Comparison of ENCODE assay signal across 13 mouse cellular contexts in genomic region chr7:25651281-25651680, GRCm38 (mm10). TPM values are rescaled to one million over a fixed set of nuclear protein-coding genes. Genes with fewer than 3 reads are reported as not detected.
DNase-seq lines count a peak whose midpoint lies in the region; ATAC-seq and TF ChIP-seq lines count a peak whose summit lies in the region.
"Had no signal": no experiment of that assay in that cellular context is flagged by ENCODE, and none has a peak within 500 bp of the region (broad histone marks: within the 10 kb centered on the region; RNA-seq: fewer than 3 reads in every experiment).

No protein-coding gene starts in this region.

- peak; percentile 15 for DNase-seq in CD4-positive, CD25-positive, alpha-beta regulatory T cell, adult 2 months (ENCODE audit: low read depth, low spot score)
- peak; percentile 84 to 86 for DNase-seq in spleen, postnatal 36 days (ENCODE audit: low spot score in 2 of 2)
- DNase-seq in spleen, postnatal 14 days (ENCODE audit: low spot score in 2 of 2): no peak
- DNase-seq in gastrocnemius, adult 2 months: no peak
- DNase-seq in urinary bladder, postnatal 10 days (ENCODE audit: low spot score): no peak
- DNase-seq: cerebellum, adult 18-20 months; heart, postnatal 10 days had no signal

- no peaks in the 10 kb centered on the region for H3K9me3 ChIP-seq in megakaryocyte, embryonic 14.5 days
- H3K9me3 ChIP-seq in forebrain, embryonic 12.5 days: no peaks in the 10 kb centered on the region
- H3K9me3 ChIP-seq: lung, embryonic 15.5 days had no signal

- no peak overlapping the region for H3K27ac ChIP-seq in forebrain, embryonic 12.5 days
- no peak overlapping the region for H3K27ac ChIP-seq in gastrocnemius, adult 2 months
- H3K27ac ChIP-seq: left cerebral cortex, adult 2 months; lung, embryonic 15.5 days had no signal

- 94% methylated on average over 8 of the region's 8 CpGs for WGBS in forebrain, embryonic 12.5 days

- intact Hi-C loops in gastrocnemius, adult 2 months (cut with DNase I): no loop called here

- peaks cover 4% of the 10 kb centered on the region for H3K27me3 ChIP-seq in megakaryocyte, embryonic 14.5 days (replicated peaks)
- H3K27me3 ChIP-seq in forebrain, embryonic 12.5 days: no peaks in the 10 kb centered on the region
- H3K27me3 ChIP-seq: lung, embryonic 15.5 days had no signal

- H3K4me2 ChIP-seq in forebrain, embryonic 12.5 days: no peak overlapping the region
- H3K4me2 ChIP-seq: lung, embryonic 15.5 days had no signal

- H3K4me3 ChIP-seq in megakaryocyte, embryonic 14.5 days (replicated peaks): peak overlapping the region; percentile 81
- no peak overlapping the region for H3K4me3 ChIP-seq in forebrain, embryonic 12.5 days (replicated peaks)
- no peak overlapping the region for H3K4me3 ChIP-seq in gastrocnemius, adult 2 months
- H3K4me3 ChIP-seq: left cerebral cortex, adult 2 months; lung, embryonic 15.5 days had no signal

- H3K36me3 ChIP-seq in megakaryocyte, embryonic 14.5 days (replicated peaks; ENCODE audit: low read length): peaks cover 8% of the 10 kb centered on the region
- H3K36me3 ChIP-seq in forebrain, embryonic 12.5 days (replicated peaks): no peaks in the 10 kb centered on the region
- H3K36me3 ChIP-seq: lung, embryonic 15.5 days had no signal

- no peak for TF ChIP-seq CTCF in gastrocnemius, adult 2 months (IDR thresholded peaks at IDR 0.05)

- no peak overlapping the region for H3K9ac ChIP-seq in forebrain, embryonic 12.5 days
- H3K9ac ChIP-seq: lung, embryonic 15.5 days had no signal

- peaks cover 71% of the 10 kb centered on the region for H3K4me1 ChIP-seq in megakaryocyte, embryonic 14.5 days
- H3K4me1 ChIP-seq in forebrain, embryonic 12.5 days: peaks cover 4% of the 10 kb centered on the region; the same call in 1 of the 2 replicates
- H3K4me1 ChIP-seq: lung, embryonic 15.5 days had no signal

- no peak for ATAC-seq in CD4-positive, CD25-positive, alpha-beta regulatory T cell, adult 4 months
- no peak for ATAC-seq in forebrain, embryonic 12.5 days (ENCODE audit: low FRiP score)

RNA-seq across cellular contexts. Expression of gene Bckdha, which starts 7.5 kb away (rescaled TPM):
- 10 to 100 TPM; 16.6 to 27.7 TPM for polyA plus RNA-seq in CD4-positive, CD25-positive, alpha-beta regulatory T cell, adult 4 months (2017; shearing (Covaris generic))
- 31.9 and 39.7 TPM in 2 replicates for polyA plus RNA-seq in megakaryocyte, embryonic 14.5 days (2012; ENCODE audit: insufficient read depth, low replicate concordance)
- polyA plus RNA-seq in forebrain, embryonic 12.5 days (2016; fragmentation: Nextera tagmentation; extraction: Ambion mirVana): 36.1 and 38.1 TPM in 2 replicates
- total RNA-seq in gastrocnemius, adult 2 months (2021): 100 to 1,000 TPM; 103 to 152 TPM

RNA-seq across cellular contexts. Expression of gene Exosc5, which starts 7.7 kb away (rescaled TPM):
- 100 to 1,000 TPM in 1 of 2 experiments, 10 to 100 TPM in 1; 97.0 to 157 TPM for polyA plus RNA-seq in CD4-positive, CD25-positive, alpha-beta regulatory T cell, adult 4 months (2017; shearing (Covaris generic))
- 233 and 501 TPM in 2 replicates for polyA plus RNA-seq in megakaryocyte, embryonic 14.5 days (2012; ENCODE audit: insufficient read depth, low replicate concordance)
- 49.8 and 51.1 TPM in 2 replicates for polyA plus RNA-seq in forebrain, embryonic 12.5 days (2016; fragmentation: Nextera tagmentation; extraction: Ambion mirVana)
- 10 to 100 TPM; 24.1 to 24.3 TPM for total RNA-seq in gastrocnemius, adult 2 months (2021)

RNA-seq across cellular contexts. Expression of gene Tmem91, which starts 23.7 kb away (rescaled TPM):
- polyA plus RNA-seq in CD4-positive, CD25-positive, alpha-beta regulatory T cell, adult 4 months (2017; shearing (Covaris generic)): 10 to 100 TPM; 15.2 to 31.5 TPM
- polyA plus RNA-seq in megakaryocyte, embryonic 14.5 days (2012; ENCODE audit: insufficient read depth, low replicate concordance): 4.3 and 4.7 TPM in 2 replicates
- polyA plus RNA-seq in forebrain, embryonic 12.5 days (2016; fragmentation: Nextera tagmentation; extraction: Ambion mirVana): 3.2 and 4.0 TPM in 2 replicates
- total RNA-seq in gastrocnemius, adult 2 months (2021): not detected
- total RNA-seq: gastrocnemius, adult 8-10 months; heart, postnatal 10 days had no signal

RNA-seq across cellular contexts. Expression of gene B3gnt8, which starts 24.8 kb away (rescaled TPM):
- under 1 TPM; 0.27 to 0.81 TPM for polyA plus RNA-seq in CD4-positive, CD25-positive, alpha-beta regulatory T cell, adult 4 months (2017; shearing (Covaris generic))
- 12.5 TPM in 1 of 2 replicates, not detected in the other for polyA plus RNA-seq in megakaryocyte, embryonic 14.5 days (2012; ENCODE audit: insufficient read depth, low replicate concordance)
- 0.70 and 0.79 TPM in 2 replicates for polyA plus RNA-seq in forebrain, embryonic 12.5 days (2016; fragmentation: Nextera tagmentation; extraction: Ambion mirVana)
- 1 to 10 TPM; 1.5 to 1.6 TPM for total RNA-seq in gastrocnemius, adult 2 months (2021)

RNA-seq across cellular contexts. Expression of gene B9d2, which starts 29.3 kb away (rescaled TPM):
- polyA plus RNA-seq in CD4-positive, CD25-positive, alpha-beta regulatory T cell, adult 4 months (2017; shearing (Covaris generic)): 10 to 100 TPM; 46.8 to 72.8 TPM
- polyA plus RNA-seq in megakaryocyte, embryonic 14.5 days (2012; ENCODE audit: insufficient read depth, low replicate concordance): 89.8 and 105 TPM in 2 replicates
- polyA plus RNA-seq in forebrain, embryonic 12.5 days (2016; fragmentation: Nextera tagmentation; extraction: Ambion mirVana): 31.3 and 31.6 TPM in 2 replicates
- total RNA-seq in gastrocnemius, adult 2 months (2021): 1 to 10 TPM; 8.7 to 9.7 TPM

Comparison
In these comparisons a context has a peak if more than half of its experiments do, and no peak if none do; other contexts are left out.
1. DNase-seq: peak in CD4-positive, CD25-positive, alpha-beta regulatory T cell, adult 2 months (single experiment) and spleen, postnatal 36 days (2 of 2); none in spleen, postnatal 14 days (0 of 2), gastrocnemius, adult 2 months (single experiment) and urinary bladder, postnatal 10 days (single experiment).